Mouse (Mus musculus): Measurements from ENCODE around the gene Hspg2. TPM values are rescaled to one million over a fixed set of nuclear protein-coding genes. Genes with fewer than 3 reads are reported as not detected.

Gene Hspg2
- total RNA-seq, 2 experiments from 2014 or later = 14.9 to 15.0 TPM

DNA sequence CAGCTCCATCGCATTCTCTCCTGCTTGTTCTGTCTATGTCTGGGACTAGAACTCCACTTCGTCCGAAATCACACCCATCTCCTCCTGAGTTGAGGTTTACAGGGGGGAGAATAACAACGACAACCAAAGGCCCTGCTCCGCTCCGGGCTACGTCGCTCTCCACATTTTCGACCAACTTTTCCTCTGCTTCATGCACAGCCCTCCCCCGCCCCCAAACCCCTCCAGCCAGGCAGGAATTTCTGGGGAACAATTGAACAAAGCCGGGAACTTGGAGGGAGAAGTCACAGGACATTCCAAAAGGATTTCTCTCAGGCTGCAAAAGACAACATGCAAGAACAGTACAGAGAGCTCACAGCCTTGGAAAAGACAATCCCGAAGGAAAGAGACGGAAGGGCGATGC lies 7.9 kb upstream of the Hspg2 start:
- intact Hi-C loops (cut with DNase I) = no loop called here
- no peak for DNase-seq

DNA sequence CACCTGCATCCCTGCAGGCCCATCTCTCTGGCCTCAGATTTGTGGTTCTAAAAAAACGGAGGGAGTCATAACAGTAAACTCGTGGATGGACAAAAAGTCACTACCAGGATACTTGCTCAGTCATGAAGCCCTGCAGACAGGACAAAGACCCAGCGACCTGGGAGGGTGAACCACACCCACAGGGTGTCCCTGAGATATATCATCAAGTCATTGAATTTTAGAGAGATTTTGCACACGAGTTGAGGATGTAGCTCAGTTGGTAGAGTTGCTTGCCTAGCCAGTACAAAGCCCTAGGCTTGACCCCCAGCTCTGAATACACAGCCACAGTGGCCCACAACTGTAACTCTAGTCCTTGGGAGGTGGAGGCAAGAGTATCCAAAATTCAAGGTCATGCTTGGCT lies 7.4 kb upstream of the Hspg2 start:
- DNase-seq = no peak
- intact Hi-C loops (cut with DNase I) = no loop called here

DNA sequence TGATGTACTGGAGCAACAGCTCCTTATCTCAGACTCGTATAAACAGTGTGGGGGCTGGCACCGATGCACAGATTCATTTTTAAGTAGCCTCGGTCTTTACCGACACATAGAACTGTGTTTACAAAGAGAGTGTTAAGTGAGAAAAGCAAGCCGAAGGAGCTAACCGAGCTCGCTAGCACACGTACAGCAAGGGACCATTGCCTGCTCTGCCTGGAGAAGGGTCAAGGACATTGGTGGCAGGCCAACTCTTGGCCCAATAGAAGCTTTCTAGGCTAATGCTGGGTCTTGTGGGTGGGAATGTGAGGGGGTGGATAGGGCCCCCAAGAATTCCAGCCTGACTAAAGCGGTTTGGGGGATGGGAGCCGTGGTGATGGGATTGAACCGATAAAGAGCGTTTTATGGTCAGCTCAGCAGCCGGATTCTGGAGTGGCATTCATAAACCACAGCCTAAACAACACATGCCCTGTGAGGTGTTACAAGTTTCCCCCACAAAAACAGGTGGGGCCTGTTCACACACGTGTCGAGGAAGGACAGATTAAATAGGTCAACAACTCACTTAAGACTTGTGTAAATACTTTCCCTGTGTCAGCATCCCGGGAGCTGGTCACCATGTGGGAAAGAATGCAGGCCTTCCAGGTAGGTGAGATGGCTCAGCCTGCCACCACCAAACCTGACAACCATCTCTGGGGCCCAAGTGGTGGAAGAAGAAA lies 6.4 kb upstream of the Hspg2 start:
- intact Hi-C loops (cut with DNase I) = no loop called here

DNA sequence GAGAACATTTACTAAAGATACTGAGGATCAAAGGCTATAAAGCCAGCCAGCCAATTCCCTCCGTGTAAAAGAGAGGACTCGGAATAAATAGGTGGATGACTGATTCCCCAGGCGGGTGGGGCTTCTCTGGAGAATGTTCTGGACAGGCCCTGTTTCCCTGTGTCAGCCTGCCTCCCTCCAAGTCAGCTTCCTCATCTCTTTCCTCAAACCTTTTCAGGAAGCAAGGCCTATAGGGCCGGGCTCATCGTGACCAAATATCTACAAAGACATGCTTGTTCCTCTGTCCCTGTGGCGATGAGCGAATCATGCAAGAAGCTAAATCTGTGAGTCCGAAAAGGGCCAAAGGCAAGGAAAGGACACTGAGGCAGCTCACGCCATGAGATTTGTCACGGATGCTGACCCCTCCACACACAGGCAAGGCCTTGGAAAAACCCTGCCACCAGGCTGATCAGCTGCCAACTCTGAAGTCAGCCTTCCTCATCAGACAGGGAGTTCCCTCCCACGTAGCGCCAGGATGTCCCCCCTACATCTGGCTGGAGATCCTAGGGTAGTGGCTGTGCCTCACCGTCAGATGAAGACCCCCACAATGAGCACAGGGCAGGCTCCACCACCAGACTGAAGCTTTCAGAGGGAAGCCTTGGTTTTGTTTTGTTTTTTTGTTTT lies 3.3 kb upstream of the Hspg2 start:
- intact Hi-C loops (cut with DNase I) = no loop called here
- no peak for DNase-seq

More for the DNA sequence above, 6.4 kb upstream of the Hspg2 start:
- DNase-seq = no peak

DNA sequence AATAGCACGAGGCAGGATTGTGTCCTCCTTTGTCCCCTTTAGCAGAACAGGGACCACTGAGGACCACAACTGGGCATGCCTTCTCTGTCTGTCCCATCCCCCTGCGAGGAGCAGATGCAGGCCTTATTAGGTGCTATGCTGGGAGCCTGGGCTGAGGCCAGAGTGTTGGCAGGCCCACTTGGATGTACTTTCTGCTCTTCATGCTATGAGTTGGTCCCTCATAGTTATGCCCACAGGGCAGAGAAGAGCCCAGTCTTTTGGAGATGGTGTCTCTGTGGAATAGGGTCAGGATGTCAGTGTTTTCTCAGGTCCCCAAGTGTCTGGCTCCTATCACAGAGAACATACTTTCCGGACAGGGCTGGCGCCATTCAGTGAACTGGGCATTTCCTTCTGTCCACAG lies 1.6 kb upstream of the Hspg2 start:
- DNase-seq = no peak
- intact Hi-C loops (cut with DNase I) = no loop called here

DNA sequence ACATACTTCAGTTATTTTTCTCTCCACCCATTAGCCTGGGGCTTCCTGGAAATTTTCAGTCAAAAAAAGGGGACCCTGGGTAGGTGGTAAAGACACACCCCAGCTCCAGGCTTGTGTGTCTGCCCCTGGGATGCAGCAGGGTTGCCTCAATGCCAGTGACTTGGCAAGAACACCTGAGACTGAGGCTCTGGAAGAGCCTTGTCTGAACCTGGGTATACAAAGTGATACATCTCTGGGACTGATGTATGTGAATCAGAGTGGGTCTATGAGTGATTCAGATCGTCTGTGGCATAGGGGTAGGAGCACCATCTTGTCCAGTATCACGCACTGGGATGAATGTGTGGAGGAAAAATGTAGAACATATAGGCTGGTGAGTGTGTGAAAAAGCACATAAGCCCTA lies 1.0 kb upstream of the Hspg2 start:
- intact Hi-C loops (cut with DNase I) = no loop called here
- no peak for DNase-seq

GRCm38 (mm10) chr4:137469081-137469844 lies 694 bp downstream of the Hspg2 start:
- intact Hi-C loops (cut with DNase I) = no loop called here
- DNase-seq = peak; percentile 80

- intact Hi-C loops (cut with DNase I) = no loop called here
- DNase-seq = no peak
Observed at GRCm38 (mm10) chr4:137469845-137470692, 1.5 kb downstream of the Hspg2 start.

- no peak for DNase-seq
- intact Hi-C loops (cut with DNase I) = no loop called here
Observed at GRCm38 (mm10) chr4:137470701-137471317, 2.2 kb downstream of the Hspg2 start.

DNA sequence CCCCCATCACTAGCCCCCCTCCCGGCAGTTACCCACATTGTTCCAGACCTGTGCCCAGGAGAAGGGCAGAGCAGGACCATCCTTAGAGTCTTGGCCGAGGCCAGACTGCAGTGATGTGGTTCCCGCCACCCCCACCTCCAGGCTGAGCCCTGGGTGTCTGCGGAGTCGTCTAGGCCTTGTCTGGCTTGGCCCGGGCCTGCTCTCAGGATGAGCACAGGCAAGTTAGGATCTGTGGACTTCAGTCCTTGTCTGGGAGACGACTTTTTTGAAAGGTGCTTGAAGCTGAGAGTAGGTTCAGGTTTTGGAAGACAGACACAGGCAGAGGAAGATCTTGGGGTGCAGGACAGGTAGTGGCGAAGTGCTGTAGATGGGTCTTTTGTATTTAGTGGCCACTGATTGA lies 2.8 kb downstream of the Hspg2 start:
- intact Hi-C loops (cut with DNase I) = no loop called here
- no peak for DNase-seq

DNA sequence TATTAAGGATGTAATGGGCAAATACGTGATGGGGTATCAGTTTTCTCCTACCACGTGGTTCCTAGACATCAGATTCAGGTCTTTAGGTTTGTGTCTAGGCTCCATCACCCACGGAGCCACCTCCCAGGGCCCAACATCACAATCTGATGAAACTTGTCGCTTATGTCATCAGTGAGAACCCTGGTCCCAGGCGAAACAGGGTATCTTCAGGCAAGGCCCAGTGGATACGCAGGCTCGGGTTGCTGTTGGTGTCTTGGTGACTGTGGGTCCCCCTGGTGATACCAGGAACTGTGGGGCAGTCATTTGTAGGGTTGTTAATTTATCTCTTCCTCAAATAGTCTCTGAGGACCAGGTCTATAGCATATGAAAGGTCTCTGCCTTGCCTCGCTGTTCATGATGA lies 4.7 kb downstream of the Hspg2 start:
- no peak for DNase-seq
- intact Hi-C loops (cut with DNase I) = no loop called here

GRCm38 (mm10) chr4:137473701-137474388 lies 5.3 kb downstream of the Hspg2 start:
- DNase-seq = no peak
- intact Hi-C loops (cut with DNase I) = no loop called here

GRCm38 (mm10) chr4:137474694-137475093 lies 6.1 kb downstream of the Hspg2 start:
- intact Hi-C loops (cut with DNase I) = no loop called here
- no peak for DNase-seq

DNA sequence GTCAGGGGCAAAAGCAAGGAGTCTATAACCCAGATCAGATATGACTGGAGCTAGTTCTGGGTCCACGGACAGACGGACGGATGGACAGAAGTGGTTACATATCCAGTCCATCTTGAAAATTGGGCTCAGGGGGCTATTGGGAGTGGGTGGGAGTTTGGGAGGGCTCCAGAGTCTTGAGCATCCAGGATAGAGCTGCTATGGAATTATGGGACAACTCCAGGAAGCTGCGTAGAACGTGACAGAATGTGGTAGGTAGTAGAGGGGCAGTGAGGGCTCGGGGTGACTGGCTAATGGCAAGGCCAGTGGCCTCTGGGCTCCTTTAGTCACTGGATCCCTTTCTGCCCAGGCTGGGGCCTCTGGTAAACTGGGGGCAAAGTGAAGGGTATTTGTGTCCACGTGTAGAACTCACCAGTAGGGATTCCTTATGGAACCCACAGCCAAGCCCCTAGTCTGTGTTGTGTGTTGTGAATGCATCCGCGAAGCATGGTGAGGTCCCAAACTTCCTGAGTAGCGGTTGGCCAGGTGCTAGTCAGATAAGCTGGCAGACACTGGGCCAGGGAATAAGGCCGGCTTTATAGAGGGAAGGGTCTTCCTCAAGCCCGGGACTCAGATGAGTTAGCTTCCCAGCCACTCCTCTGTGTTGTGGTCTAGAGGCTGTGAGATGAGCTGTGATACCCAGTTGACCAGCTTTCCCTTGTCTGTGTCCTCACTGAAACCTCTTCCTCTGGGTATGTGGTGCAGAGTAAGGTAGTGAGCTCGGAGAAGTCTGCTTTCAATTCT lies 6.9 kb downstream of the Hspg2 start:
- DNase-seq = no peak
- intact Hi-C loops (cut with DNase I) = no loop called here

DNA sequence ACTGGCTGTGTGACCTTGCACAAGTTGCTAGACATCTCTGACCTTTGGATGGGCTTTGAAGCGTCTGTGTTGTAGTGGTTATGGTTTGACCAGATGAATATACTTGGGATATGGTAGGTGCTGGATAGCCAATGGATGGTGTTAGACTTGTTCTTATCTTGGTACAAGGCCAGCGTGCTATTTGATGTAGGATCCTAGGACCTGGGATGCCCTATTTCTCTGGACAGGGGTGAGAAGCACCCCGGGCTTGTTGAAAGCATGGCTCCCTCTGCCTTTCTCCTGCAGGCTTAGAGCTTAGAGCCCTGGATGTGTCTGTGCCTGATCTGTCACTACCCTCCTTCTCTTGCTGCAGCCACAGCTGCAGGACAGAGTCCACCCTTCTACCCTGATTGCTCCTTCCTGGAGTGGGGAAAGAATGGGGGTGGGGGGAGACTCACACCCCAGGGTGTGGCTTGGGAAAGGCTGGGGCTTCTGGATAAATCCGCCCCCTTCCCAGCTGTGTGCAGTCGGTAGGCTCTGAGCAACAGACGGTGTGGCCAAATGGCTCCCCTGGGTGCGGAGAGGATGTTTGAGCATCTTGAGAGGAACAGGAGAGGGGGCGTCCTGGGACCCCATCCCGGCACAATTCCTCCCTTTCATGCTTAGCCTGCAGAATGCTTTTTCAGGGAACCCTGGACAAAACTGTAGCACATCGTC lies 7.6 kb downstream of the Hspg2 start:
- no peak for DNase-seq
- intact Hi-C loops (cut with DNase I) = no loop called here

- DNase-seq = peak; percentile 48
- intact Hi-C loops (cut with DNase I) = no loop called here
Observed at GRCm38 (mm10) chr4:137476761-137477237, 8.2 kb downstream of the Hspg2 start.

- intact Hi-C loops (cut with DNase I) = no loop called here
- DNase-seq = no peak
Observed at GRCm38 (mm10) chr4:137477611-137478010, 9.0 kb downstream of the Hspg2 start.

- no peak for DNase-seq
- intact Hi-C loops (cut with DNase I) = no loop called here
Observed at GRCm38 (mm10) chr4:137478306-137478705, 9.7 kb downstream of the Hspg2 start.
